Mouse (Mus musculus) MEL (cell line): ENCODE results near the gene Col7a1. TPM values are rescaled to one million over a fixed set of nuclear protein-coding genes. Genes with fewer than 3 reads are reported as not detected.

ENCODE experiments used
- DNase-seq: peaks from one replicate; pipeline ENCODE4 v3.0.0; 2011; ENCODE audit warnings: low read depth, low spot score
- H3K27ac ChIP-seq: 2 replicates; pipeline ENCODE4 v1.5.1; 2012; ENCODE audit warnings: low read depth, mild to moderate bottlenecking, control low read depth, low read length, moderate library complexity; ENCODE audit not compliant: control insufficient read depth
- H3K27me3 ChIP-seq, 2 experiments: fragments of 150-350 bp in 1 of 2; sonication (generic) in 1 of 2; 2 replicates each; pipeline ENCODE4 v1.6.1; 2012; ENCODE audit warnings: low read length in 2 of 2, mild to moderate bottlenecking in 2 of 2, improper control_type of control experiment in 1 of 2, moderate library complexity in 1 of 2; ENCODE audit not compliant: insufficient read depth in 2 of 2, control insufficient read depth in 1 of 2
- H3K36me3 ChIP-seq, 2 experiments: 2 replicates each; pipeline ENCODE4 v1.6.1; 2012 to 2014; ENCODE audit warnings: low read length in 2 of 2, improper control_type of control experiment in 1 of 2, inconsistent platforms in 1 of 2, mild to moderate bottlenecking in 1 of 2; ENCODE audit not compliant: insufficient read depth in 2 of 2, control insufficient read depth in 1 of 2
- H3K4me1 ChIP-seq, 2 experiments: fragments of 150-350 bp in 1 of 2; sonication (generic) in 1 of 2; 2 replicates each; pipeline ENCODE4 v1.6.1; 2012; ENCODE audit warnings: low read length in 2 of 2, improper control_type of control experiment in 1 of 2, mild to moderate bottlenecking in 1 of 2; ENCODE audit not compliant: insufficient read depth in 2 of 2, control insufficient read depth in 1 of 2
- H3K4me3 ChIP-seq, 2 experiments: fragments of 150-350 bp in 1 of 2; sonication (generic) in 1 of 2; 2 replicates each; pipeline ENCODE4 v1.5.1; 2012; ENCODE audit warnings: low read depth in 2 of 2, low read length in 2 of 2, mild to moderate bottlenecking in 2 of 2, moderate library complexity in 2 of 2, control low read depth in 1 of 2, improper control_type of control experiment in 1 of 2; ENCODE audit not compliant: control insufficient read depth in 1 of 2, insufficient read depth in 1 of 2
- H3K79me2 ChIP-seq: 2 replicates; pipeline ENCODE4 v1.6.1; 2012; ENCODE audit warnings: mild to moderate bottlenecking, low read length, moderate library complexity; ENCODE audit not compliant: control insufficient read depth, poor library complexity, insufficient read depth
- H3K9ac ChIP-seq: 2 replicates; pipeline ENCODE4 v1.6.1; 2012; ENCODE audit warnings: low read depth, mild to moderate bottlenecking, control low read depth, low read length, moderate library complexity; ENCODE audit not compliant: control insufficient read depth, poor library complexity, severe bottlenecking
- H3K9me3 ChIP-seq: fragments of 150-350 bp; sonication (generic); replicated peaks from 2 replicates; pipeline ENCODE4 v1.6.1; 2012; ENCODE audit warnings: mild to moderate bottlenecking, low read length, improper control_type of control experiment, moderate library complexity; ENCODE audit not compliant: insufficient read depth
- EP300 ChIP-seq, 2 experiments: IDR thresholded peaks; 2 replicates each; pipeline ENCODE4 v1.6.1; 2011; ENCODE audit warnings: improper control_type of control experiment in 2 of 2, low read length in 2 of 2, low read depth in 1 of 2, mild to moderate bottlenecking in 1 of 2
- HCFC1 ChIP-seq: IDR thresholded peaks from 2 replicates; pipeline ENCODE4 v1.6.1; 2012; ENCODE audit warnings: low read depth, mild to moderate bottlenecking, inconsistent platforms, low read length, improper control_type of control experiment, moderate library complexity
- NELFE ChIP-seq: IDR thresholded peaks from 2 replicates; pipeline ENCODE4 v1.6.1; 2011; ENCODE audit warnings: low read depth, low read length, improper control_type of control experiment
- POLR2A ChIP-seq, 2 experiments: IDR thresholded peaks; 2 replicates each; pipeline ENCODE4 v1.6.1; 2011 to 2012; ENCODE audit warnings: low read length in 2 of 2, mild to moderate bottlenecking in 2 of 2, control low read depth in 1 of 2, improper control_type of control experiment in 1 of 2, low read depth in 1 of 2, moderate library complexity in 1 of 2; ENCODE audit not compliant: control insufficient read depth in 1 of 2, insufficient read depth in 1 of 2, poor library complexity in 1 of 2
- RAD21 ChIP-seq: IDR thresholded peaks from 2 replicates; pipeline ENCODE4 v1.6.1; 2011; ENCODE audit warnings: mild to moderate bottlenecking, low read depth, low read length, improper control_type of control experiment
- polyA plus RNA-seq, 2 experiments: library from polyadenylated mRNA; stranded (reverse) in 1 of 2; unstranded in 1 of 2; fragments of >175 nt in 1 of 2; fragments of >200 nt in 1 of 2; gene quantifications; 2 replicates each; pipeline versions ENCODE4 v1.2.1 to v1.2.4; 2012; ENCODE audit warnings: low replicate concordance in 2 of 2, low read depth in 1 of 2; ENCODE audit not compliant: insufficient read length in 2 of 2, insufficient read depth in 1 of 2, missing spikeins in 1 of 2
- total RNA-seq: library from RNA; depleted of rRNA; stranded (reverse); fragments of 300-350 nt; gene quantifications from 2 replicates; pipeline ENCODE4 v1.2.3, GENCODE M21; 2012; rRNA removed

The Col7a1 gene
- total and polyA plus RNA-seq, 3 experiments = 1.2 to 2.6 TPM; not detected in 1

GRCm38 (mm10) chr9:109032435-109032834 is 79.0 kb downstream of the Col7a1 start:
- no peaks in the 10 kb centered on the region for H3K27me3 ChIP-seq
- peaks cover 0 to 7% of the 10 kb centered on the region in 2 experiments; a peak in 2 of 4 replicates for H3K36me3 ChIP-seq
- H3K27ac ChIP-seq = peak overlapping the region; percentile 65
- peaks cover 5 to 11% of the 10 kb centered on the region in 2 experiments for H3K4me1 ChIP-seq
- peak overlapping the region; percentile 37 to 43; a peak in 2 of 4 replicates for H3K4me3 ChIP-seq
- TF ChIP-seq HCFC1 (peak; percentile 38; the same call in 1 of the 2 replicates), EP300 (IDR thresholded peaks at IDR 0.05; ENCODE audit: low read depth in 1 of 2, low read length in 2 of 2) (no peak), POLR2A (IDR thresholded peaks at IDR 0.05; ENCODE audit: control insufficient read depth in 1 of 2, insufficient read depth in 1 of 2, low read depth in 1 of 2, low read length in 2 of 2, poor library complexity in 1 of 2) (peak in 1 of 2 experiments; percentile 60; a peak in 1 of 4 replicates), NELFE (peak; percentile 38; the same call in 1 of the 2 replicates), RAD21 (no peak)
- DNase-seq = peak; percentile 75
- peak overlapping the region; percentile 59 for H3K9ac ChIP-seq
- H3K9me3 ChIP-seq = no peaks in the 10 kb centered on the region
- H3K79me2 ChIP-seq = no peaks in the 10 kb centered on the region

Other genes with a start within 250 kb of the Col7a1 start
- gene Ip6k2, start 169.8 kb upstream of the Col7a1 start, total RNA-seq = 21.3 and 25.1 TPM in 2 replicates
- 10 to 100 TPM in 1 of 2 experiments, not detected in 1; 33.7 TPM for gene Ip6k2, start 169.8 kb upstream of the Col7a1 start, polyA plus RNA-seq
- 3.9 and 6.6 TPM in 2 replicates for gene Nckipsd, start 145.2 kb upstream of the Col7a1 start, total RNA-seq
- gene Nckipsd, start 145.2 kb upstream of the Col7a1 start, polyA plus RNA-seq = 10 to 100 TPM in 1 of 2 experiments, not detected in 1; 10.3 TPM
- 0.12 TPM in 1 of 2 replicates, not detected in the other for gene Celsr3, start 127.3 kb upstream of the Col7a1 start, total RNA-seq
- gene Celsr3, start 127.3 kb upstream of the Col7a1 start, polyA plus RNA-seq = under 1 TPM in 1 of 2 experiments, not detected in 1; 0.03 TPM
- 8.0 and 8.7 TPM in 2 replicates for gene Slc26a6, start 100.3 kb upstream of the Col7a1 start, total RNA-seq
- gene Slc26a6, start 100.3 kb upstream of the Col7a1 start, polyA plus RNA-seq = 10 to 100 TPM in 1 of 2 experiments, not detected in 1; 13.2 TPM
- gene Tmem89, start 39.0 kb upstream of the Col7a1 start, total RNA-seq = not detected in 2 replicates
- not detected for gene Tmem89, start 39.0 kb upstream of the Col7a1 start, polyA plus RNA-seq
- 427 and 428 TPM in 2 replicates for gene Uqcrc1, start 17.0 kb upstream of the Col7a1 start, total RNA-seq
- 100 to 1,000 TPM in 1 of 2 experiments, not detected in 1; 494 TPM for gene Uqcrc1, start 17.0 kb upstream of the Col7a1 start, polyA plus RNA-seq
- 0.12 TPM in 1 of 2 replicates, not detected in the other for gene Ucn2, start 32.4 kb downstream of the Col7a1 start, total RNA-seq
- gene Ucn2, start 32.4 kb downstream of the Col7a1 start, polyA plus RNA-seq = under 1 TPM in 1 of 2 experiments, not detected in 1; 0.19 TPM
- gene Pfkfb4, start 38.2 kb downstream of the Col7a1 start, total RNA-seq = 3.2 and 5.1 TPM in 2 replicates
- gene Pfkfb4, start 38.2 kb downstream of the Col7a1 start, polyA plus RNA-seq = 1 to 10 TPM in 1 of 2 experiments, not detected in 1; 6.4 TPM
- 38.3 and 41.0 TPM in 2 replicates for gene Shisa5, start 85.0 kb downstream of the Col7a1 start, total RNA-seq
- 10 to 100 TPM in 1 of 2 experiments, not detected in 1; 71.7 TPM for gene Shisa5, start 85.0 kb downstream of the Col7a1 start, polyA plus RNA-seq
- 8.9 and 10.0 TPM in 2 replicates for gene Trex1, start 106.1 kb downstream of the Col7a1 start, total RNA-seq
- 10 to 100 TPM in 1 of 2 experiments, not detected in 1; 17.0 TPM for gene Trex1, start 106.1 kb downstream of the Col7a1 start, polyA plus RNA-seq
- 18.0 and 18.4 TPM in 2 replicates for gene Atrip, start 120.5 kb downstream of the Col7a1 start, total RNA-seq
- gene Atrip, start 120.5 kb downstream of the Col7a1 start, polyA plus RNA-seq = 10 to 100 TPM in 1 of 2 experiments, not detected in 1; 35.3 TPM
- 26.8 and 28.4 TPM in 2 replicates for gene Ccdc51, start 128.9 kb downstream of the Col7a1 start, total RNA-seq
- 10 to 100 TPM in 1 of 2 experiments, not detected in 1; 15.1 TPM for gene Ccdc51, start 128.9 kb downstream of the Col7a1 start, polyA plus RNA-seq
- gene Tma7, start 129.0 kb downstream of the Col7a1 start, total RNA-seq = 346 and 400 TPM in 2 replicates
- 100 to 1,000 TPM in 1 of 2 experiments, not detected in 1; 366 TPM for gene Tma7, start 129.0 kb downstream of the Col7a1 start, polyA plus RNA-seq
- not detected in 2 replicates for gene Plxnb1, start 141.8 kb downstream of the Col7a1 start, total RNA-seq
- gene Plxnb1, start 141.8 kb downstream of the Col7a1 start, polyA plus RNA-seq = under 1 TPM in 1 of 2 experiments, not detected in 1; 0.07 TPM
- not detected in 2 replicates for gene Fbxw21, start 208.5 kb downstream of the Col7a1 start, total RNA-seq
- not detected for gene Fbxw21, start 208.5 kb downstream of the Col7a1 start, polyA plus RNA-seq
- gene Fbxw13, start 242.4 kb downstream of the Col7a1 start, total RNA-seq = not detected in 2 replicates
- not detected for gene Fbxw13, start 242.4 kb downstream of the Col7a1 start, polyA plus RNA-seq